Mouse (Mus musculus): ENCODE results near the gene Zmat5.
"Not testable (repeated sequence)": the region's sequence is repeated elsewhere in the genome, so short reads cannot be mapped to it uniquely, and the experiment has no call there.

Gene Zmat5

GRCm38 (mm10) chr11:4688632-4689380 is 15.7 kb upstream of the Zmat5 start:
- DNase-seq (ENCODE audit: low read depth, low spot score), result no peak

DNA sequence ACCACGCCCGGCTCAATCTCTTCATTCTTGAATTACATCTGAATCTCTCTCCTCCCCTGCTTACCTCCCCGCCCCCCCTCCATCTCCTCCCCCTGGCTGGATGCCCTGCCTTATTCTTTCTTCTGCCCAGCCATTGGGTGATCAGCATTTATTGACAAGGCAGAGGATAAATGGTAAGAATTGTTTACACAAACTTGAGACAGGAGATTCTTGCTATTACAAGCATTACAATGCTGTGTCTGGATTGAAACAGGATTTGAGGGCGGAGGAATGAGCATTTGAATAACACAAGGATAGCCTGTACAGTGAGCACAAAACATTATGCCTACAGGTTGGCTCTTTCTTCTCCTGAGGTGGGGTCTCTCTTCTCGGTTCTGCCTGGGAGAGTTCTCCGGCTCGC is 14.1 kb upstream of the Zmat5 start:
- no peak for DNase-seq (ENCODE audit: low read depth, low spot score)

- no peak for DNase-seq (ENCODE audit: low read depth, low spot score)
Observed at GRCm38 (mm10) chr11:4691213-4691612, 13.3 kb upstream of the Zmat5 start.

DNA sequence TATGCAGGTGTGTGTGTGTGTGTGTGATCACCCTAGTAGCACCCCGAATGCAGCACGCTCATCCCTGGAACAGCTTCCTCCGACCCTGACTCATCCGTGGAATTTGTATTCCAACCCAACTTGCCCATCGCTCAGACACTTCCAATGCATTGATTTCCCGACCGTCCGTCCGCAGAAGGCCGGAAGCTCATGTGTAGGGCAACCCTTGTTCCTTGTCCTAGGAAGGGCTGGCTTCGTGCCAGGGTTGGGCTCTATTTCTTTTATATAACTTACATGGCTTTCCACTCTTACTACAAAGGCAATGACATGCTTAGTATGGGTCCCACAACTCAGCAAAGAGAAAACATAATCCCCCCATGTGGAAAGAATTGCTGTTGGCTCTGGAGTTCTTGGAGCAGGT is 12.3 kb upstream of the Zmat5 start:
- DNase-seq (ENCODE audit: low read depth, low spot score), result no peak

- DNase-seq (ENCODE audit: low read depth, low spot score), result no peak
Observed at GRCm38 (mm10) chr11:4697043-4697983, 7.2 kb upstream of the Zmat5 start.

- DNase-seq (ENCODE audit: low read depth, low spot score), result no peak
Observed at GRCm38 (mm10) chr11:4700726-4701125, 3.8 kb upstream of the Zmat5 start.

- no peak for DNase-seq (ENCODE audit: low read depth, low spot score)
Observed at GRCm38 (mm10) chr11:4703688-4704071, 798 bp upstream of the Zmat5 start.

- no peak for DNase-seq (ENCODE audit: low read depth, low spot score)
Observed at GRCm38 (mm10) chr11:4705178-4705577, 700 bp downstream of the Zmat5 start.

- not testable (repeated sequence) for DNase-seq (ENCODE audit: low read depth, low spot score)
Observed at GRCm38 (mm10) chr11:4710188-4710587, 5.7 kb downstream of the Zmat5 start.

- no peak for DNase-seq (ENCODE audit: low read depth, low spot score)
Observed at GRCm38 (mm10) chr11:4712822-4713221, 8.3 kb downstream of the Zmat5 start.

DNA sequence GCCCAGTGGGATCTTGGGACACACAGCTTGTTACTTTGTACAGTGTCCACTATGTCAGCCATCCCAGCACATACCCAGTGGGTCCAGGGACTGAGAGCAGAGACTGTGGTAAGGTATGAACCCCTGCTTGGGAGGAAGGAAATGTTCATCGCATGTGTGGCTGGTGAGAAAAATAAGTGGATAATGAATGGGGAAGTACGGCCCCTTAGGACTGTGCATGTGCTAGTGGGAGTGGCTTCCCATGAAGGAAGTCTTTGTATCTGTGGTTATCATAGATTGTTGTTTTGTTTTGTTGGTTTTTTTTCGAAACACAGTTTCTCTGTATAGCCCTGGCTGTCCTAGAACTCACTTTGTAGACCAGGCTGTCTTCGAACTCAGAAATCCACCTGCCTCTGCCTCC is 10.2 kb downstream of the Zmat5 start:
- DNase-seq (ENCODE audit: low read depth, low spot score), result no peak

DNA sequence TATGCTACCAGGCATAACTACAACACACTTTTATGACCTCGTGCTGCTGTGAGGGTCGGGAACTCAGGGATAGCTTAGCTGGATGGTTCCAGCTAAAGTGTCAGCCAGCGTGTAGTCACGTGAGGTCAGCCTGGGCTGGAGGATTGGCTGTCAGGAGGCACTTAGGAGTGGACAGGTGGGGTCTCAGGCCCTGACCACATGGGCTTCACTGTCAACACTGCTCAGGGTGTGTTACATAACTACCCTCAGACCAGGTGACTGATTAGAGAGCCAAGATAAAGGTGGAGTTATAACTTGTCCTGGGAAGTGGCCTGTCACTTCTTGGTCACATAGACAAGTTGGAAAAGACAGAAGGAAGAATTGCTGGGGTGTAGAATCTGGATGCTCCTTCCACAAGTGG is 11.1 kb downstream of the Zmat5 start:
- no peak for DNase-seq (ENCODE audit: low read depth, low spot score)

- DNase-seq (ENCODE audit: low read depth, low spot score), result no peak
Observed at GRCm38 (mm10) chr11:4716530-4717236, 12.2 kb downstream of the Zmat5 start.

DNA sequence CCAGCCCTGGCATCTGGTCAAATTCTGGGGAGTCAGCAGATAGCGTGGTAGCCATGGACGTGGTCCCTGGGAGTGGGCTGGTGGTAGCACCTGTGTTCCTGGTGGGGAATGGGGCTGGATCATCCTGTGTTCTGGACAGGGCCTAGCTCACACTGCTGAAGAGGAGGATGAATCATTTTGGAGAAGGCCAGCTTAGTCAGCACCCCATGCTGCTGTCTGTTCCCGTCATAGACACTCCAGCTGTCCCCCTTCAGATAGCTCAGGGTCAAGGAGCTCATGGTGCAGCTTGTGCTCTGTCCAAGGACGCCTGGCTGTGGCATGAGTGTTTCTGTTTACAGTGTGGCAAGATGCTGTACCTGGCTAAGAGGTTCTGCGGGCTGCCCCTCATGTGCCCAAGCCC is 14.1 kb downstream of the Zmat5 start:
- no peak for DNase-seq (ENCODE audit: low read depth, low spot score)

- no peak for DNase-seq (ENCODE audit: low read depth, low spot score)
Observed at GRCm38 (mm10) chr11:4719961-4720360, 15.5 kb downstream of the Zmat5 start.

GRCm38 (mm10) chr11:4720393-4720792 is 15.9 kb downstream of the Zmat5 start:
- no peak for DNase-seq (ENCODE audit: low read depth, low spot score)

DNA sequence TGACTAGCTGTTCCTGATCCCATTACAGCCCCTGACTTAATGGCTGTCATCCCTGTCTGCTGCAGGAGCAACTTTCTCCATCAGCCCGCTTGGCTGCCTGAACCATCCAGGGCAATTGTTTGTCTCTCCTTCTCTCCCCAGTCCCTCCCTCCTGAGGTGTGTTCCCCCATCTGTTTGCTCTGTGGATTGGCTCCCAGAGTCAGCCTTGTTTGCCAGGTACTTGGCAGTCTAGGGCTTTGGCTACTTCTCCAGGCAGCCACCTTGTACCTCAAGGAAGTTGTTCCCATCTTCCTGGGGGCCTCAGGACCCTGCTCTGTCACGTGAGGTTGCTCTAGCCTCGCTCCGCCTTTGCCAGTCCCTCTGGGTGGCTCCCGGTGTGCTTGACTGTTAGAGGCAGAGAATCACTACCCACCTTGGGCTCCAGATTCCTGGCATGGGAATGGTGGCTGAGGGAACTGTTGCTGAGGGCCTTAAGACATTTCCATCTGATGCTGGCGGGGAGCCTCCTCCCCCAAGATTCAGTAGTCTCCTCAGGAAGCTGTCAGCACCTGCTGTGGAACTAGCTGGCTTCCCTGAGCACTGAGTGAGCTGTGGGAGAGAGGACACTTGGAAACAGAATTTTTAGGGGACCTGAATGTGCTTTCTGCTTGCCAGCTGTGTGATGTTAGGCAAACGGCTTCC is 16.6 kb downstream of the Zmat5 start:
- no peak for DNase-seq (ENCODE audit: low read depth, low spot score)

GRCm38 (mm10) chr11:4721728-4722127 is 17.2 kb downstream of the Zmat5 start:
- no peak for DNase-seq (ENCODE audit: low read depth, low spot score)

DNA sequence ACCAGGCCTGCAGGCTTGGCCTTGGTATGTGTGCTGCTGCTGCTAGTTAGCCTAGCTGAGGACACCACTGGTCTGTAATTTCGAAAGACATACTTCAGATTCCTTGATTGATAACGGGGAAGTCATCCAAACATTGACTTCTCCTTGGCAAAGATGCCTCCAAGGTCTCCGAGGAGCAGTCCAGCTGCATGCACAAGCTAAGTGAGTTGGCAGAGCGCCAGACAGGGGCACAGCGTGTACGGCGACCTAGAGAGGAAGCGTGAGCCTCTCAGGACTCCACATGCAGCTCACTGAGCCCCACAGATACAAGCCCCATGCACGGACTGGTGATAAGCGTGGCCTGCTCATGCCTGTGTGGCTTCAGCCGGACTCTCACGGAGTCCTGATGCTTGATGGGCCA is 25.1 kb downstream of the Zmat5 start:
- DNase-seq (ENCODE audit: low read depth, low spot score), result no peak

DNA sequence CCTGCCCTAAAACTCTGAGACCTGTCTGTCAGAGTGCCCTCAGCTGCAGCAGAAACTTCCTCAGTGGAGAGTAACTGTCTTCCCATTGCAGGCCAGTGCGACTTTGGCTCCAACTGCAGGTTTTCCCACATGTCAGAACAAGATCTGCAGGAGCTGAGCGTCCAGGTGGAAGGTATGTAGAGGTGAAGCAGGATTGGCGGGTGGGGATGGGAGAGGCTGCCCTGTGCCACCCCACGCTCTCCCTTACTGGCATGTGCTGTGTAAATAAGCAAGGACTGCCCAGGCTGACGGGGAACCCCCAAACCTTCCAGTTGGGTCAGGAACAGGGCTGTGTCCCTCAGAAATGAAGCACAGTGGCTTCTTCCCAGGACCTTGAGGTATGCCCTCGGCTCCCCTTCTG is 25.6 kb downstream of the Zmat5 start:
- no peak for DNase-seq (ENCODE audit: low read depth, low spot score)

DNA sequence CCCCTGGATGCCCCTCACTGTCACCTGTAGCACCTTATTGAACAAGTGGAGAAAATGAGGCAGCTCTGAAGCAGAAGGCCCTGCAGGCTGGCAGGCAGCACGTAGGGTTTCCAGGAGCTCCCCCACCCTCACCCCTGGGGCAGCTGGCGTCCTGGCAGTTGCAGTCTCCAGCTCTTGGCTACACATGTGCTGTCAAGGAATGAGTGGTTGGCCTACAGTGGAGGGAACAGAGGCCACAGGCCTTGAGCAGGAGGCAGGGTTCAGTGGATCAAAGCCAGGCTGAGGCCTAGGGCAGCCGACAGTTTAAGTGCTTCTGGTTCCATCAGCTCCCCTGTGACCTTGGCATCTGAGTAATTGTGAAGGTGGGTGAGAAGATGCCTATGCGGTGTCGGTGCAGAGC is 26.4 kb downstream of the Zmat5 start:
- no peak for DNase-seq (ENCODE audit: low read depth, low spot score)

- no peak for DNase-seq (ENCODE audit: low read depth, low spot score)
Observed at GRCm38 (mm10) chr11:4731781-4732180, 27.3 kb downstream of the Zmat5 start.

Data from retina, adult 2 months (tissue).